Mouse (Mus musculus) heart, adult 18-20 months (tissue): ENCODE results near the gene Sstr3. TPM values are rescaled to one million over a fixed set of nuclear protein-coding genes. Genes with fewer than 3 reads are reported as not detected.

Experiments
- DNase-seq, 2 experiments: peaks; one replicate each; pipeline ENCODE4 v3.0.0; 2021 to 2022; ENCODE audit warnings: mixed read lengths in 1 of 2
- total RNA-seq, 2 experiments: library from RNA; stranded (reverse); gene quantifications; 2 replicates each; pipeline ENCODE4 v1.2.3; 2021

Gene Sstr3
- total RNA-seq, 2 experiments from 2014 or later = not detected

DNA sequence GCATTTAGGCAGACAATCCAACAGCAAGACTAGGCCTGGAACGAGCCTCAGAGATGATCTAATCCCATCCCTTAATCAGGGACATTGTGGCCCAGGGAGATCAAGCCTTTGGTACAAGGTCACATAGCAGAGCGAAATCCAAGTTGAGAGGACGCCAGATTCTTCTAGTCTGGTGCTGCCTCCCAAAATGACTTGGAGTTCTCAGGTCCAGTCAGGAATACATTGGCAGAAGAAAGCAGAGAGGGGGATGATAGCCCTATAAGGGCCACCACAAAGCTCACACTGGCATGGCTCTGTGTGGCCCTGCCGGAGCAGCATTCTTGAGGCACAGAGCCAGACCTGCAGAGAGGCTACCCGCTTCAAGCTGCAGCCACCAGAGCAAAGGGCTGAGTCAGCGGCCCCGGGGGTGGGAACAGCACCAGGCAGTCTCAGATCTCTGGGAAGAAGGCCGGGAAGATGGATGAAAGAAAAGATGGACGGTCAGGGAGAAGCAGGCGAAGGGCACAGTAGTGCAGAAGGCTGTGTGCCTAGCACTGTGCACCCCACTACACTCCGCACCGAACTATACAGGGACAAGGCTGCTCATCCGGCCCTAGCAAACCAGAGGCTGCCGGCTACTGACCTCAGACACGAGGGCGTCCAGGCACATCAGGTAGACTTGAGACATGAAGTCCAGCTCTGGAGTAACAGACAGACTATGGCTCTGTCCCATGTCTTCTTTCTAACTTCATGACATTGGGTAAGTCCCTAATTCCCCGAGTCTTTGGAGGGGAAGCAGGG is 13.6 kb downstream of the Sstr3 start, which contains the start of gene C1qtnf6:
Gene C1qtnf6 (minus strand): TSS at position 746 of the 780 bp plus-strand sequence.
- DNase-seq = peak; percentile 83 to 90

- DNase-seq = peak in 1 of 2 experiments; percentile 44
Observed at GRCm38 (mm10) chr15:78530141-78530540, 14.3 kb downstream of the Sstr3 start.

DNA sequence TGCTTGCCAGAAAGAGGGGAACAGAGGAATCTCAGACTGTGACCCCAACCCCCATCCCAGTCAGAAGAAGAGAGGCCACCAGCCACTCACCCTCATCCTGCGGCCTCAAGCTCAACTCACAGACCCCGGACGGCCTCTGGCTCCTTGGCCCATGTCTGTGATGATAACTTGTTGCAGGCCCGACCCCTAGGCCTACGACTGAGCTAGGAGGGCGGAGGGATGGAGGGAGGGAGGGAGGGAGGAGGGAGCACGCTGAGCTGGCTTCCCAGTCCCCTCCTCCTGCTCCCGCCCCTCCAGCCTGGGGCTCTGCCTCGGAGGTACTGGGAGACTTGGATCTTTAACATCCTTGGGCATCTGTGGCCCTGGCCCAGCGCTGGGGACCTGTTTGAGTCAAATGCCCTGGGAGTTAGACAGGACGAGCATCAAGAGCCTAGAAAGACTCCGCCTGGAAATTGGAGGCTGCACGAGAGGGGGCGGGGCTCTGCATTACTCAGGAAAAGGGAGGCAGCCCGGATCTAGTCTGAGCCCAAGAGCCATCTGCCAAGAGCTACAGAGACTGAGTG is 15.0 kb downstream of the Sstr3 start:
- peak; percentile 87 to 88 for DNase-seq

- peak; percentile 71 to 85 for DNase-seq
Observed at GRCm38 (mm10) chr15:78528726-78529411, 15.6 kb downstream of the Sstr3 start.

DNA sequence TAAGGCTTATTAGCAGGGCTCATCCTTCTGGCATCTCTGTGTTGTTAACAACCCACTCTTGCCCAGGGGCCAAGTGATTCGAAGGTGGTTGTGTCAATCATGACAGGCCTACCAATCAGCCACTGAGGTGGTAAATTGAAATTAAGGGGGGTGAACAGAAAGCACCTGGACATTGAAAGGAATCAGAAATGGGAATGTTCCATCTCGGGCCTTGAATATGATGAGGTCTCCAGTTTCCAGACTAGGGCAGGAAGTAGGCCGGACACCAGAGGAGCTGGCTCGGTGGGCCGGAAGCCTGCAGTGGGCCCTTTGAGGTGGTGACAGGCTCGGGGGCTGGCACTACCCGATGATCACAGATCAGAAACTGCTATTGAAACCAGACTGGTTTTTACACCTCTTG is 16.5 kb downstream of the Sstr3 start:
- DNase-seq = peak; percentile 74 to 76

DNA sequence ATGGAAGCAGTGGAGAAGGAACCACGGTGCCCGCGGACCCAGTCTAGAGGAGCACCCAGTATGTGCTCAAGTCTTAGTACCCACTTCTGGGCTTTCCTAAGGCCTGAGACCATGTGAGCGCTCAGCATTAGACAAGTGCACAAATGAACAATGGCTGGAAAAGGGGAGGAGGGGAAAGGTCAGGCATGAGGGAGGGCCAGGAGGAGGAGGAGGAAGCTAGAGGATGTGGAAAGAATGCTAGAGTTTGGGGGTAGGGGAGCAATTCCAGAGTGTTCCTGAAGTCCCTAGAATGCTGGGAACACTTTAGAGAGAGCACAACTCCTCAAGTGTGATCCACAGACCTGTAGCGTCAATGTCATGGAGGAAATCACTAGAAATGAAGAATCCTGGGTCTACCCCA is 20.3 kb downstream of the Sstr3 start:
- no peak for DNase-seq

DNA sequence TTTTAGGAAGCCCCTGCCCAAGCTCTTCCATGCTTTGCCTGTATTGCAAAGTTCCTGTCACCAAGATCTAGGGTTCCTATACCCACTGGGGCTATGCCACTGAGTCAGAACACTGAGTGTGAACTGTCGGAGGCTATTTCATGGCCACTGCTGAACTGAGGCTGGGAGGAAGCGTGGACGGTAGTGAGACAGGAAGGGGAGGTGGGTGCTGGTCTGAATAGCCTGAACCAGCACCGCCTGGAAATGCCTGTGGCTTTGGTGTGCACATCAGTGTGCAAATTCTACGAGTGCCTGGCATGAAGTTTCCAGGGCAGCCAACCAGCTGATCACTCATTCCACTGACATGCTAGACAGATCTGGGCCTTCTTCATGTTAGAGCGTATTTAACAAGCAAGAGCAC is 22.6 kb downstream of the Sstr3 start:
- DNase-seq = no peak

DNA sequence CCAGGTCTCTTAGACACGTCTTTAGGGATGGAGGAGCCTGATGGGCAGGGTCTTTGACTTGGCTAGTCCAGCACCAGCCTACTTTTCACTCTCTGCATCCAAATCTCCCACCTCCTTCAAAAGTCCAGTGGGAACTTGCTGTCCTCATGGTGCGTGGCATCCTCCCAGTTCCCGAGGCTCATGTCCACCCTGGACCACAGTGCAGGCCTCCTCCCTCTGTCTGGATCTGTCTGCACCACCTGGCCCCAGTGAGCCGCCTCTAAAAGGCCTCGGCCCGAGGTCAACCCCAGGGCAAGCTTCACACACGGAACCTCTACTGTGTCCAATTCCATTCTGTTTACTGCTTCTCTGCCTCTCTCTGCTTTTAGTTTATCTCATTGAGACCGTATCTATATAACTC is 23.2 kb downstream of the Sstr3 start:
- peak in 1 of 2 experiments; percentile 30 for DNase-seq

GRCm38 (mm10) chr15:78520112-78520715 is 24.3 kb downstream of the Sstr3 start:
- DNase-seq = peak; percentile 78 to 93

DNA sequence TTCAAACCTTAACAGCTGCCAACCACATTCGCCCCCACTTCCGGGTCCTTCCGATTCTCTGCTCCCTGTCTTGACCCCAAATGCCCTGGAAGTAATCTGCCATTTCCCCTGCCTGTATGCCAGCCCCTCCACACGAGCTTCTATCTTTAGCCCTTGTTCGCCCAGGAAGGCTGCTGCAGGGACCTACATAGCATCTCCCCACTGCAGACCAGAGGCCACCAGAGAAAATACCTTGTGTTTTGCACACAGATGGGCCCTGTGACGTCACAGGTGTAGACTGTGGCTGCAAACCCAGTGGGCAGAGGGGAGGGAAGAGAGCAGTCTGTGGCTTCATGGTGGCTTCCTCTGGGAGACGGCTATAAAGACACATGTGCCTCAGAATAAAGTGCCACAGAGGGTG is 26.3 kb downstream of the Sstr3 start:
- DNase-seq = no peak

DNA sequence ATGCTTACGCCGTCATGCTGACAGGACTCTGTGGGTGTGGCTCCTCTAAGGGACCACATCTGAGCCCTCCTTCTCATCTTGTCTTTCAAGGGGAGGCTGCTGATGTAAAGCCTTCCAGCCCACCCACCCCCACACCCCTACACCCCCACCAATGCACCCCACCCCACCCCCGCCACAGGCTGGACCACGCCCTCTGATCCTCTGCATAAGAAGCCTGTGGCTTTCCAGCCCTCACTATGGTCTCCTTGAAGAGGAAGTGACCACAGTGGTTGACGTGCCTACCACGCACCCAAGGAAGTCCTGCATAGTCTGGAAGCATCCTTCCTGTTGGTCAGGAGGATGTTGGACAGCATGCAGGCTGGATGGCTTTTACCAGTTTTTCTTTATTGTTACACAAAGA is 28.7 kb downstream of the Sstr3 start:
- DNase-seq = no peak

DNA sequence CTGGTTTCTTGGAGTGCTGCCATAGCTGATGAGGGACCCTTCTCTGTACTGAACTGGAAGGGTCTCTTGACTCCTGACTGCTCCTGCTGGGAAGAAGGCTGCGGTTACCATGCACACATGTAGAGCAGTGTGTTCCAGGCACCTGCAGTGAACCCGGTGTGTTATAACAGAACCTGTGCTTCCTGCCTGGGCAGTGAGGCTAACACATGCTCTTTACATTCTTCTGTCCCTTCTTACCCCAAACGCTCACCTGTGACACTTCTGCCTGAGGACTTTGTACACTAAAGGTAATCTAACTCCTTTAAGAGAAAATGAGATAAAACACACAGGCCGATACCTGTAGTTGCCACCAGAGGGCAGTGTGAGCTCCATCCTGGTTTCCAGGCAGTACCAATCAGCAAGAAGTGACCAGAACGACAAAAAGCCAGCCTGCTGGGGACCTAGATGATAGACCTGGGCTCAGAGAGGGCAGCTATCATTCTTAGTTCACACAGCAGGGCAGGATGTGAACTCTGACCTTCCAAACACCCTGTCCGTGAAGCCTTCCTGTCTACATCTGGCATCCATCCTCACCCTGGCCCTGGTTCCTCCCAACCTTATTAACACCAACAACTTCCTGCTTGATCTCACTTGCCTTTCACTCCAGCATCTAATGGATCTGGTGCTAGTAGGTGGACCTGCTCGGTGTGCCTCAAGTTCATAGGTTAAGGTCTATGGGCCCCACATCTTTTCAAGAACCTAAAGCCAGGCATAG is 29.9 kb downstream of the Sstr3 start:
- peak; percentile 79 to 92 for DNase-seq

GRCm38 (mm10) chr15:78513019-78513418 is 31.5 kb downstream of the Sstr3 start:
- no peak for DNase-seq

DNA sequence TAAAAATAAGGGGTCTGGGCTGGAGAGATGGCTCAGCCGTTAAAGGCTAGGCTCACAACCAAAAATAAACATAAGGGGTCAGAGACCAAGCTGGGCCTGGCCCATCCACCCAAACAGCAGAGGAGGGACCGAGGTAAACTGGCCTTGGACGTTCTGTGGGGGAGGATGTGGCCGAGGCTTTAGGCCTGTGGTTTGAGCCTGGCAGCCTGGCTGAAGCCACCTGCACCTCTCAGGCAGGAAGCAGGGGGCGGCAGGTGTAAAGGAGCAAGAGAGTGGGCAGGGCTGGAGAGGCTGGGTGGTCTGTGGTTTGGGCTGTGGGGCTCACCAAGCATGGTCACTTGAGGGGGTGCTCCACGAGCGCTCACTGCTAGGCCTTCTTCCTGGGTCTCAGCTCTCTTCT is 32.5 kb downstream of the Sstr3 start:
- no peak for DNase-seq

DNA sequence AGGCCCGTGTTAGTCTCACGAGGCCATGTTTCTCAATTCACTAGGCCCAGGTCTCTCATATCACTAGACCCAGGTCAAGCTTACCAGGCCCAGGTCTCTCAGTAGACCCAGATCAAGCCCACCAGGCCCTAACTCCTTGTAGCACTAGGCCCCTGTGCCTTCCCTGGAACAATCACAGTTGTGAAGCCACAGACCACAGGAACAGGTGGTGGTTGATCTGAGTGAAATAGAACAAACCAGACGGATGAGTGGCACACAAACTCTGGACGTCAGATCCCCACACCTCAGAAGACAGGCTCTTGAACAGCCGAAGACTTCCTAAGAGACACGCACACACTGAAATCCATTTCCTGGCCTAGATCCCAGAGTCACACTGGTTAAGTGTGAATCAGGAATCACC is 33.7 kb downstream of the Sstr3 start:
- DNase-seq = no peak

DNA sequence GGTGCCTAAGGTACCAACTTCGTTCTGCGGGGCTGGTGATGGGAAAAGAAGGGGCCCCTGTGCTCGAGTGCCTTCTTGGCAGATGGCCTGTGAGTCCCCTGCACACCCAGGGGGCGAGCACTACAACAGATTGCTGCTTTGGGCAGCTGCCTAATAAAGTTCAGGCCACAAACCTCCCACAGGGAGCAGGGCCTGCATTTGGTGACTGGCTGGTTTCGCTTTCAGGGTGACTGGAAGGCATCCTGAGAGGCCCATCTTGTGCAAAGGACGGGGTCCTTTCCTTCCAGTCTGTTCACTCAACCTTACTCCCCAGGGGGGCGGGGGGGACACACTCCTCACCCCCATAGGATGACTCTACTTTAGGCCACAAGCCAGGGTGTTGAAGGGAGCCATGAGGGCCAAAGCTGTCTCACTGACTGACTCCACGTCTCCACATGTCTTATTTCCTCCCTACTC is 34.3 kb downstream of the Sstr3 start:
- DNase-seq = no peak

- no peak for DNase-seq
Observed at GRCm38 (mm10) chr15:78509297-78509899, 35.1 kb downstream of the Sstr3 start.

DNA sequence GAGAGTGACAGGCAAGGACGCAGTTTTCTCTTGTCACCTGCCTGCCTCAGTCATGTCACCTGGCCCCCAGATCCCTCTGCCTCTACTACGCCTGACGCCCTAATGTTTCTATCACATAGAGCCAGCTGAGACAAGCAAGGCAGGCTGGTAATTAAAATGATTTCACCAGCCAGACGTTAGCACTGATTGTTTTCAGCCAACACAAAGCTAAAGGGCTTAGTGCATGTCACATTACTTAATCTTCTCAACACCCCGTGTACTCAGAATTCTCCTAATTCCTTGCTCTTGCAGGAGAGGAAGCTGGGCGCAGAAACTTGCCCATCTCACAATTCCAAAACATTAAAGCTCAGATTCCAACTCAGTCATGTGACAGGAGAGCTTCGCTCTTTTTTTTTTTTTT is 36.0 kb downstream of the Sstr3 start:
- no peak for DNase-seq

- no peak for DNase-seq
Observed at GRCm38 (mm10) chr15:78505541-78505940, 38.9 kb downstream of the Sstr3 start.

GRCm38 (mm10) chr15:78504816-78505215 is 39.7 kb downstream of the Sstr3 start:
- no peak for DNase-seq

DNA sequence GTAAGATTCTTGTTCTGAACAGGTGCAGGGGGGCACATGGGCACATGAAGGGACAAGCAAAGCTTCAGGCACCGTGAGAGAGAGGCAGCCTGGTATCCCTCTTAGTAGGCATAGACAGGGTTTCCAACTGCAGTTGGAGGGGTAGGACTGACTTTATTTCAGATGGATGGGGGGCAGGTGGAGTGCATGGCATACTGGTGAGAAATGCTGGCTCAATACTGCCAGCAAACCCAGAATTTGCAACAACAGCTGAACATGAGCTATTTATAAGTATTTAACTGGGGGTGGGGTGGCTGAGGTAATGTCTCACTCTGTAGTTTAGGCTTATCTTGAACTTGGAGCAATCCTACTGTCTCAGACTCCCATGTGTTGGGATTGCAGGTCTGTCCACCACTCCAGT is 40.5 kb downstream of the Sstr3 start:
- no peak for DNase-seq
